Mouse (Mus musculus) erythroblast, adult 5-6 weeks (primary cell): ENCODE measurements around the gene Ldb3. TPM values are rescaled to one million over a fixed set of nuclear protein-coding genes. Genes with fewer than 3 reads are reported as not detected.

Source experiments
- ATAC-seq: replicated peaks from 2 replicates; pipeline ENCODE4 v1.8.0; 2016; ENCODE audit warnings: moderate number of reproducible peaks, mild to moderate bottlenecking, moderate TSS enrichment, inconsistent platforms; ENCODE audit not compliant: poor library complexity, low FRiP score, severe bottlenecking
- total RNA-seq, 2 experiments: library from RNA; stranded (forward) in 1 of 2; stranded (reverse) in 1 of 2; fragments of 150-400 nt in 1 of 2; fragments of 200-764, 138-1000 nt in 1 of 2; gene quantifications; 2 replicates each; pipeline versions ENCODE4 v1.2.3 to v1.2.4; 2015 to 2017; ENCODE audit warnings: low replicate concordance in 2 of 2

Gene Ldb3
- total RNA-seq, 2 experiments from 2014 or later: not detected

GRCm38 (mm10) chr14:34565711-34566110 is 22.8 kb downstream of the Ldb3 start:
- no peak for ATAC-seq

GRCm38 (mm10) chr14:34564646-34565045 is 23.8 kb downstream of the Ldb3 start:
- no peak for ATAC-seq

- no peak for ATAC-seq
These were observed 26.1 kb downstream of the Ldb3 start for GRCm38 (mm10) chr14:34562393-34562792.

GRCm38 (mm10) chr14:34561647-34562046 is 26.8 kb downstream of the Ldb3 start:
- ATAC-seq: no peak

- no peak for ATAC-seq
These were observed 29.5 kb downstream of the Ldb3 start for GRCm38 (mm10) chr14:34558947-34559346.

DNA sequence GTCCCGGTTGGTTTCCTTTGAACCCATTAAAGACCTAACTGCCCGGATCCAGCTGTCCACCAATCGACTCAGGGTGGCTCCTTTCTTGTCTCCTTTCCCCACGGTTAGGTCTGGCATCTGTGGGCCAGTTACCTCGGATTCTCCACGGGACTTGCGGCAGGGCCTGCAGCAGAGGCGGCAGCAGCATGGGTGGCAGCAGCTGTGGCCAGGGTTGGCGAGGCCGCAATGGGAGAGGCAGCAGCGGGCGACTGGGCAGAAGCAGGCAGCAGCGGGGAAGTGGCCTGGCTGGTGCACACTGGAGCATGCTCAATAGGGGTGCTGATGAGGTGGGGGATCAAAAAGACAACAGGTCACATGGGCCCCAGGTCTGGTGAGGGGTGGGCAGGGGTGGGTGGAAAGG is 33.3 kb downstream of the Ldb3 start:
- ATAC-seq: no peak

- ATAC-seq: no peak
These were observed 34.4 kb downstream of the Ldb3 start for GRCm38 (mm10) chr14:34554047-34554446.

- ATAC-seq: no peak
These were observed 35.0 kb downstream of the Ldb3 start for GRCm38 (mm10) chr14:34553470-34553869.

DNA sequence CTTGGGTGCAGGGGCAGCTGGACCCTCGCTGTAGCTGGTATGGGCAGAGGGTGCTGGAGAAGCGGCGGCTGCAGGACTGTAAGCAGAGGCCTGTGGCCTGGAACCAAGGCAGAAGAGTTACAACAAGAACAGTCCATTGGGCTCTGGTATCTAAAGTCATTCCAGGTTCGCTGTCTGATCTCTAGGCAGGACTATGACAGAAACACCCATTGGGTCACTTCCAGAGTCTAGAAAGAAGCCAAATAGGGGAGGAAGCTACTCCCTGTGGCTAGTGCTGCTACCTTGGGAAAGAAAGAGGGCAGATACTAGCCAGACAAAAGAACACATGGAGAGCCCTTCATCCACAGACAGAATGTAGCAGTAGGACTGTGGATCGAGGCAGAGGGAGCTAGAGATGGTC is 36.3 kb downstream of the Ldb3 start:
- ATAC-seq: no peak

GRCm38 (mm10) chr14:34549004-34549671 is 39.3 kb downstream of the Ldb3 start:
- ATAC-seq: peak; percentile 78; the same call in 1 of the 2 replicates

GRCm38 (mm10) chr14:34548391-34549001 is 40.0 kb downstream of the Ldb3 start:
- no peak for ATAC-seq

DNA sequence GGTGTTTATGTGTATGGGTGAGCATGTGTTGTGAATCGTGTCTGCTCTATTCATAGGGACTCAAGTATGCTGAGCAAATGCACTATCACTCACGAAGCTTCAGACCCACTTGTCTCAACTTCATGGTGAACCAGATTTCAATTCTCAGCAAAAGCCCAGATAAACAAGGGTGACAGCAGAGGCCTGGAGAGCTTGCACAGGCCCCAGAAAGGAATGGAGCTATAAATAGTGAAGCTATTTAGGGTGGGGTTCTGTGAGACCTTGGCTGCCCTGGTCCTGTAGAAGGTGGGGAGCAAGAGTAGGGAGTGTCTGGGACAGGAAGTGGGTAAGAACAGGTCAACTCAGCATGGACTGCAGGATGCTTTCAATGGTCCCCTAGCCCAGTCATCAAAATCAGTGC is 43.9 kb downstream of the Ldb3 start:
- ATAC-seq: no peak

DNA sequence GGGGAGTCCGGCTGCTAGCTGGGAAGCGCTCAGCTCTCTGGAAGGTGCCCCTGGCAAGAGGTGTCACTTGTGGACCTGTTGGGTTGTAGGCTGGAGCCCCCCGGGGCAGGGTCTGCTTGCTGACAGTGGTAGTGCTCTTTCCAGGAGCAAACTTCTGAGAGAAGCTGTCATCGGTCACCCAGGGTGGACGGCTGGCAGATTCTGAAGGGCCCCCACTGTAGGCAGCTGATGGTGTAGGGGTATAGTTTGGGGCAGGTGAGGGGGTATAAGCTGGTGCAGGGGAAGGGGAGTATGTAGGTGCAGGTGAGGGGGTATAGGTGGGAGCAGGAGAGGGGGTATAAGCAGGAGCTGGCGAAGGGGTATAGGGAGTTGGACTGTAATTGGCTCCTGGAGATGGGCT is 44.5 kb downstream of the Ldb3 start:
- no peak for ATAC-seq

- no peak for ATAC-seq
These were observed 44.9 kb downstream of the Ldb3 start for GRCm38 (mm10) chr14:34543596-34543995.

DNA sequence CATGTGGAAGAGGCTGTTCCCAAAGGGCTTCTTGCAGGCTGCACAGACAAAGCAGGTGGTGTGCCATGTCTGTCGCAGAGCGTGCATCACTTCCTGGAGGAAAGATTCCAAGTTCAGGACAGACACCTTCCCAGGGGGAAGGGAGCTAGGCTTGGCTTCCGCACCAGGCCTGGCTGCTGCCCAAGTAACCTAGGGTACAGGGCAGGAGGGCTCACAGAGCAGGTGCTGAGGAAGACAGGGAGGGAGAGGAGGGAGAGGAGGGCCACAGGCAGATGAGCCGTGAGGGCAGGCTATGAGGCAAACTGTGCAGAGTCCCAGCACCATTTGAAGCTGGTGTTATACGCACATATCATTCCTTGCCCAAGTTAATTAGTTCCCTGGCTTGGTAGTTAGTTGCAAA is 46.6 kb downstream of the Ldb3 start:
- no peak for ATAC-seq

GRCm38 (mm10) chr14:34540685-34541162 is 47.8 kb downstream of the Ldb3 start:
- no peak for ATAC-seq

GRCm38 (mm10) chr14:34535883-34536282 is 52.6 kb downstream of the Ldb3 start:
- no peak for ATAC-seq

DNA sequence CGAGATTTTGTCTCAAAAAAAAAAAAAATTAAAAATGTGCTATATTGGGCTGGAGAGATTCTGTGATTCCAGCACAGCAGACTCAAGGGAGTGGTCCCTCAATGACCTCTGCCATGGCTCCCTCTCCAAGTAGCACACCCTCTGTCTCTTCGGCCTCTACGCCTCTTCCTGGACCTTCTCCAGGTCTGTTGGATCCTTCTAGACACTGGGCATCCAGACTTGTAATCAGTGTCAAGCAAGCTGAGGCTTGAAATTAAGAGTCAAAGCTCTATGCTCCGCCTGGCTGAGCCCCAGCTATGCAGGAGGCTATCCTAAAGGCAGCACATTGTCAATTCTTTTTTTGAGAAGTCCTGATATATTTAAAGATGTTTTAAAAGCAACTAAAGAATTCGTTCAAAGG is 54.9 kb downstream of the Ldb3 start:
- no peak for ATAC-seq

- no peak for ATAC-seq
These were observed 55.9 kb downstream of the Ldb3 start for GRCm38 (mm10) chr14:34532536-34532935.

DNA sequence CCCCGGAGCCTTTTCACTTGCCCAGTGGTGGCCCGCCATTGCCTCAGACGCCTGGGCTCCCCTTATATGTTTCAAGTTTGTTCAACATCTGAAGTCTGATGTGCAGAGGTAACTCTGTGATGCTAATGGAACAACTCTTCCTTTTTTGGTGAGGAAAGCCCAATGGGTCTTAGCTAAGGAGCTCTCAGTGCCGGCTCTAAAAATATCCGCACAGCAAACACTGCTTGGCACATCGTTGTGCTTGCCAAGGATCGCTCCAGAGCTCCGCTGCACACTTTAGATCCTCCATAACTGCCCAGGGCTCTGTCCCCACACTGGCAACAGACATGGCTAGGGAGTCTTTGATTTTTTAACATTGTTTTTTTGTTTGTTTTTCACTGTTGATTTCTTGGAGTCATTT is 59.7 kb downstream of the Ldb3 start:
- no peak for ATAC-seq

- no peak for ATAC-seq
These were observed 65.8 kb downstream of the Ldb3 start, which contains the start of gene 9230112D13Rik for GRCm38 (mm10) chr14:34522701-34523100. Gene 9230112D13Rik (minus strand): TSS chr14:34522801.
